Mouse (Mus musculus): ENCODE measurements around the gene Ern1. TPM values are rescaled to one million over a fixed set of nuclear protein-coding genes. Genes with fewer than 3 reads are reported as not detected.

Gene Ern1
- 81.3 and 84.3 TPM in 2 replicates for total RNA-seq (2014; fragmentation: Nextera tagmentation)
- total RNA-seq (2017): 63.3 and 67.0 TPM in 2 replicates

DNA sequence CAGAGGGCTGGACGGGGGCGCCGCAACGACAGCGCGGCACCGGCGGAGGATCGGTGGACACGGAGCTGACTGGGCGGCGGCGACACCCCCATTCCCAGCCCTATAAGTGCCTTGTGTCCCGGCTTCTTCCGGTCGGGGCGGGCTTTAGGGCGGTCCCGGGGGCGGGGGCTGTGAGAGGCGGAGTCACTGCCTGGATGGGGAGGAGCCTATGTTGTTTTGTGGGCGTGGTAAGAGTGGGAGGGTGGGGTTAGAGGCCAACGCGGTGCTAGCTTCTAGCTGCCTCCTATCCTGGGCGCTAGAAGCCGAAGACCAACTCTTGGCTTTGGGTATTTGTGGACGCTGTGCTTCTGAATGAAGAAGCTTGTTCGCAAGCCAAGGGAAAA lies at the start of gene Ern1:
TSS of gene Ern1 (minus strand) at position 120 of the 383 bp plus-strand sequence.
- peak; percentile 89 for ATAC-seq (replicated peaks; ENCODE audit: poor library complexity, severe bottlenecking)

DNA sequence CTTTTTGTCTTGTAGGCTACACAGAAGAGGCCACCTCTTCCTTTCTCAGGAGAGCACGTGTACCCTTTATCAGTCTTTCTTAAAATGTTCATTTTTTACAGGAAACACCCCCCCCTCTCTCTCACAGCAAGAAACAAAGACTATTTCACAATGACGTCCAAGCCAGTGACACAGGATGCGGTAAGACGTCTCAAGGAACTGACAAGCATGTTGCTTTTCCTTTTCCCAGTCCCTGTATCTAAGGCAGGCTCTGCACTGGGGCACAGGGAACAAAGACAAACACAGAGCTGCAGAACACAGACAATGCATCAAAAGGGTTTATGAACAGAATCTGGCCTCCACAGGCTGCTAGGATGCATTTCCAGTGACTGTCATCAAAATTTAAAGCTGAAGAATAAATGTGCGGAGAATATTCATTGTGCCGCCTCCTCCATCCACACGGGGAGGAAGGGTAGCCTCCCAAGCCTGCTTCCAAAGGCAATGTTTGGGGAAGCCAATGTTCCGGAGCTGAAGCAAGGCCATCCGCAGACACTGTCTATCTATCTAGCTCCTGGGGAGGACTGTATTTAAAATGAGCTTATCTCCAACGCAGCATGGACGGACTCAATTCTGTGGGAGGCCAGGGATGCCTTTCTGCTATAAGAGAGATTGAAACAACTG lies 48.7 kb upstream of the Ern1 start:
- peak; percentile 85 for ATAC-seq (replicated peaks; ENCODE audit: poor library complexity, severe bottlenecking)

DNA sequence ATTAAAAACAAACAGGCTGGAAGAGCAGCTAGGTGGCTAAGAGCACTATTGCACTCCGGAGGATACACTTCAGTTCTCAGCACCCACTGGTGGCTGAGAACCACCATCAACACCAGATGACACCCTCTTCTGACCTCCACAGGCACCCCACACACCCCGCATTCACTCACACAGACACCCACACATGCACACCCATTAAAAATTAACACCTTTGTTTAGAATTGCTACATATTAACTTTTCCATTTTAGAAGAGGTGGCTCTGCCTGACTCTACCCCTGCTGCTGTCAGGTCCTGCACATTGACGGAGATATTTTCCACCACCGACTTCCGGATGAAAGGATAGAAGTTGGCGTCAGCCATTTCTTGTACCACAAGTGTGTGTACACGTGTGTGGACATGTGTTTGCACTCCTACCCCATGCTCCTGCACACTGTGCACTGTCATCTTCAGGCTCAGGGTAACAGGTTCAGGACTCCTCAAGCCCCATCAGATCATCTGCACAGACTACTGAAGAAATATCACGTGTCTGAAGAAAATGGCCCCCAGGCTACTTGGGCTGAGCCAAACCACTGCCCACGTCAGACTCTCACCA lies 48.1 kb upstream of the Ern1 start:
- no peak for ATAC-seq (replicated peaks; ENCODE audit: poor library complexity, severe bottlenecking)

DNA sequence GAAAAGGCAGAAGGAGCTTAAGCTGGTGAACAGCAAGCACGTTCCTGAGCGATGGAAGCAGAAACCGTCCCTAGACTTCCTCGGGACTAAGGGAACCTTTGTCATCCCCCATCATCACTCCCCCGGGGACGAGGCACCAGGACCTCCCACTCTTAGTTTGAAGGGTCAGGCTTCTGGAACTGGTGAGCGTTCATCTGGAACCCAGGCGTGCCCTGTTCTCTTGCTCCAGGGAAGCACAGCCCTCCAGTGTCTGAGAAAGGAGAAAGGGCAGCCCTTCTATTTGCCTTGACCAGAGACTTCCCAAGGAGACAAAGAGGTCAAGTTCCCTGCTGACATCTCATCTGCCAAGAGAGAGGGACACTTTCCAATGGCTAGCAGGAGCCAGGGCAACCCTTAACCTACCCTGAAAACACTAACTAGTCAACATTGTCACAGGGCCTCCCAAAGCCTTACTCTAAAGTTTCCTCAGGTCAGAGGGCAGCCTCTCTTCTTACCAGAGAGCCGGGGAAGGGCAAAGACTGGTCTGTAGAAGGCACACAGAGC lies 44.7 kb upstream of the Ern1 start:
- no peak for ATAC-seq (replicated peaks; ENCODE audit: poor library complexity, severe bottlenecking)

DNA sequence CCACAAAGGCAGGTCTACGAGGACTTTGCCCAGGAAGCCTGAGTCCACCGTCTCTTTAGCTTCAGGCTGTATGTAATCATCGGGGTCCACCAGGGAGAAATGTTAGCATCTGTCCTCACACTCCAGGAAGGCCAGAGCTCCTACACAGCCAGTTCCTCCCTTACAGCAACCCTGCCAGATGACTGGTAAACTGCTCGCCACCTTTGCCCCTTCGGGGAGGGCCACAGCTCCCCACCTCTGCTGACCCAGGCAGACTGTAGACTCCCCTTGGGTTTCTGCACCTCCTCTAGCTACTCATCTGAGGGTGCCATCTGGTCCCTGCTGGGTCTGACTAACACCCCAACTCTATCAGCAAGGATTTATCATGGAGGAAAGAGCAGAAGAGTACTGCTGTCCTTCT lies 42.1 kb upstream of the Ern1 start:
- ATAC-seq (replicated peaks; ENCODE audit: poor library complexity, severe bottlenecking): no peak

DNA sequence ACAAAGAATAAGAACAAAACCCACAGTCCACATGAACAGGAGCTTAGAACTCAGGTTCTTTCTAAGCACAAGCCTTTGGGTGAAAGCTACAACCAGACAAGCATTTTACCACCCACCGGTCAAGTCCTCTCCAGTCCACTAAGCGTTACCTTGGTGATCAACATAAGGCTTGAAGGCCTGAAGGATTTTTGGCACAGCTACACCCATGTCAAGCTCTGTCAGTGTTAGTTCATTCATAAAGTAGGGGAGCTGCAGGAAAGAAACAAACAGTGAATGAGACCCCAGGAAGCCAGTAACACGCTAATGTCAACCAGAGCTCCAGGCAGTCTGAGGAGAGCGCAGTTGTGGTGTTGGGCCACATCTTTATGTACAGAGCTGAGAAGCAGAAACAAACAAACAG lies 41.5 kb upstream of the Ern1 start:
- no peak for ATAC-seq (replicated peaks; ENCODE audit: poor library complexity, severe bottlenecking)

DNA sequence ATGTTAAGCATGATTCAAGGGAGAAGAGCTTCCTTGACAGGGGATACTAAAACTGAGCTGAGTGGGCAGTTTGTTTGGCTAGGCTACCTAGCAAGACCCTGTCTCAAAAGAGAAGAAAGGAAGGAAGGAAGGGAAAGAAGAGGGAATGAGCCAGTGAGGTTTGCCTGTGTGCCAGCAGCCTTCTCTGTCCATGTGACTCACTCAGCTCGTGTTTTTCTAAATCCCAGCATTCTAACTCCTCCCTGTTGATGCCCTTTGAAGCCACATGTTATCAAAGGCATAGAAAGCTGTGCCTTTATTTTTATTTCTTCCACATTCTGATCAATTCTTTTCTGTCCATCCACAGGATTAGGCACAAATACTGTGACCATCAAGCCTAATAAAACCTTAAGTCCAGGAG lies 40.3 kb upstream of the Ern1 start:
- no peak for ATAC-seq (replicated peaks; ENCODE audit: poor library complexity, severe bottlenecking)

DNA sequence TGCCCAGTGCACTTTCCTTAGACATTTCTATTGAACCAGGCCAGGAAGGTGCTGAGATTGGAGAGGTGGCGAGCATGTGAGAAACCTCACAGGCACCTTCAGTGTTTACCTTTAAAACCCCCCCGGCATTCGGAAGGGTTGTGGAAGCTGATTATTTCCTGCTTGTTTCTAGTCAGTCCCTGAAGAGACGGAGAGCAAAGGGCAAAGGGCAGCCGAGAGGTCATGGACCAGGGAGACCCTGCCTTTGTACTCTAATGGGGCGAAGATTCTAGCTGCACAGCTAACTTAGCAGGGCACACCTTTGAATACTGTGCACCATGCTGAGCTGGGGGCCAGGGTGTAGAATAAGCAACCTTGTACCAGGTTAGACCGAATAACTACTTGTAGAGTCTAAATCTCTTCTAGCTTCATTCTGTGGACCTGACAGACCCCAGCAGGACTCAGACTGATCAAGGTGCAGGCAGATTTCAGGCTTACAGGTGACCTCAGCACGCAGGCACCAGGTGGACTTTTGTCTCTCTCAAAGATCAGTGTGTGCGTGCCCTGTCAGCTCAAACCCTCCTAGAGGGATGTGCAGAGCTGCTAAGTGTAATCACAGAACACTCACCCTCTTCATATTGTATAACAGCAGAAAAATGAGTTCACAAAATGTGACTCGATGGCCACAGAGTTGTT lies 39.6 kb upstream of the Ern1 start:
- no peak for ATAC-seq (replicated peaks; ENCODE audit: poor library complexity, severe bottlenecking)

DNA sequence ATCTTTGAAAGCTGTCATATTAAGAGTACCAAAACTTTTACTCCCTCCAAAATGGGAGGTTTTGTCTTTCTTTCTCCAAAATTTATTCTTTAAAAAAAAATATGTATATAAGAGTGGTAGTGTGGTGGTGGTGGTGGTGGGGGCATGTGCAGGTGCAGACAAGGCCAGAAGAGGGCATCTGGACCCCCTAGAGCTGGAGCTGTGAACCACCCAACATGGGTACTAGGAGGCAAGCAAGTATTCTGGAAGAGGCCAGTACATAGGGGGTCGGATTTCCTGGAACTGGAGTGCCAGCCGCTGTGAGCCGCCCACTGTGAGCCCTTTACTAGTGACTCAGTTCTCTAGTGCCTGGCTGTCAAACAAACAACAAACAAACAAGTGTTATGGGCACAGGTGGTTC lies 34.9 kb upstream of the Ern1 start:
- ATAC-seq (replicated peaks; ENCODE audit: poor library complexity, severe bottlenecking): no peak

DNA sequence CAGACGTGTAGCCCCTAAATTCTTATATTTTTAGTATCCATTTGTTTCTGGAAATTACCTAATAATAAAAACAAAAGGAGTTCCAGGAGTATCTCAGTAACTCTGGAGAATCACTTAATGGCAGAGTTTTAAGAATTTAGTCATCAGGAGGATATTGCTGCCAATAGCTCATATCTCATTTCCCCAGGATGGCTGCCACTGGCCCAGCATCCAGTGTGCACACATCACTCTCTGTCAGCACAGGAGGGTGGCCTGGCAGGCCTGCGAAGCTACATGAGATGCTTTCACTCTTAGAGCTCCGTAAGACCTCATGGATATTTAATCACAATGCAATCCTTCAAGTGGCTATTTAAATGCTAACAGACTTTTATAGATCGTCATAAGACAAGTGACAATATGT lies 34.0 kb upstream of the Ern1 start:
- no peak for ATAC-seq (replicated peaks; ENCODE audit: poor library complexity, severe bottlenecking)

DNA sequence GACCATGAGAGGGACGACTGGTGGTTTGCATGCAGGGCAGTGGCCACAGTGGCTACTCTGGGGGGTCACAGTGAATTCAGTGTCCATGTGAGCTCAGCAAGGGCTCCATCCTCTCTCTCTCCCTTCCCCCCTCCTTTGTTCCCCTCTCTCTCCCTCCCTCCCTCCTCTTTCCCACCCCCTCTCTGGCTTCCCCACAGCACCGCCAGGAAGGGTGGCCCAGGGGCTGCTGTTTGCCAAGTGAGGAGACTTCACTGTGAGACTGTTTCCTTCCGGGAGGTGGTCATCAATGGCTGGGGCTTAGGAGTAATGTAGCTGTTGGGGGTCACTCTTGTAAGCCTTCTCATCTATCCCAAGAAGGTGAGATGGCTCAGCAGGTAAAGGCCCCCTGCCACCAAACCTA lies 32.8 kb upstream of the Ern1 start:
- no peak for ATAC-seq (replicated peaks; ENCODE audit: poor library complexity, severe bottlenecking)

DNA sequence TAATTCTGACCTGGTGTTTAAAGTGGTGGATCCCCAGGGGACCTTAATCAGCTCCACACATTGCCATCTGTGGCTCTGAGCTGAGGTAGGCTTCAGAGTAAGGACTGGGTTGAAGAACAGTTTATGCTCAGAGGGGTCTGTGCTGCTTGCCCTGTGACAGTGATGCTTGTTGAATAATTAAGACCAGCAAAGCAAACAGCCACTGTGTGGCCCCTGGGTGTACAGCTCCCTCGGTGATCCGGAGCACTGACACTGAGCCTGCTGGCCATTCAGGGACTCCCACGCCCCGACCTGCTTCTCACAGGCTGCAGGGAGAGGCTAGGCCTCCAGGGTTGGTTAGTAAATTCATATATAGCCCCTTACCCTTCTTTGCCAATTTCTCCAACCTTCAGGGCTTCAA lies 31.9 kb upstream of the Ern1 start:
- ATAC-seq (replicated peaks; ENCODE audit: poor library complexity, severe bottlenecking): no peak

DNA sequence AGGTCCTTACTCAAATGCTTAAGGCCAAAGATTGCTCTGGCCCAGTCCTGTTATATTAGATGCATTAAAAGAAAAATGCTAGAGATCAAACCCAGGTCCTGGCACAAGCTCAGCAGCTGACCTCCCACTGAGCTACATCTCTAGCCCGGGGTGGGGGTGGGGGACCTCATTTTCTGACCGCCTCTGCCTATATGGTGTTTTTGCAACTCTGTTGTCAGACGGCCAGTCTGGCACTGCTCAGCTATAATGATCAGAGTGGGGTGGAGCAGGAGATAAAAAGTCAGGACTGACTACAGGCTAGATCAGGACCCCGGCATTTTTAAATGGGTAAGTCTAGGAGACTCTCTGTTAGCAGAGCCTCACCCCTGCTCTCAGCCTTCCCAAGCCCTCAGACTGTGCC lies 30.7 kb upstream of the Ern1 start:
- no peak for ATAC-seq (replicated peaks; ENCODE audit: poor library complexity, severe bottlenecking)

DNA sequence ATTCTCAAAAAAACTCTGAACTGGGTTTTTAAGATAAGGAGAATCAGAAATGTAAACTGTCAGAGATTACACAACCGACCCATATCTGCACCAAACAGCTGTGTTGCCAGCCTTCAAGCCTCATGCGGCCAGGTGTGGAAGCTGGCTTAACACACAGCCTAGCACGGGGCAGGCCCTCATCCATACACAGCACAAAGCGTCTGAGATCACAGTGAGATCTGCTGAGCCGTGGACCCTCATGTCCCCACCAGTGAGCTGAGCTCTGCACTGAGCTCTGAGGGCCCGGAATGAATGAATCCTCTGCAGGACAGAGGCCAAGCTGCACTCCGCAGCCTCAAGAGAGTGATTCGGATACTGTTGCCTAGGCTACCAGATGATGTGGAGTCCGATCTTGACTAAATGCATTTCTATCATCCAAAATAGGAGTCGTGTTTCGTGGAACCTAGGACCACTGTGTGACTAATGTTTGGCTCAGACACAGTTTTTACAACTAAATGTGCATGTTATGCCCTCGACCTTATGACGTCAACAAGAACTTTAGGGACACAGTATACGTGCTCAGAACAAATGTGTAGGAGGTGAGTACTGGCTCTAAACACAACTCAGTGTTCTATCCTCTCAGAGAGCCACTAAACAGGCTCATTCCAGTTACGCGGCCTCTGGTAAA lies 27.6 kb upstream of the Ern1 start:
- peak; percentile 46 for ATAC-seq (replicated peaks; ENCODE audit: poor library complexity, severe bottlenecking)

DNA sequence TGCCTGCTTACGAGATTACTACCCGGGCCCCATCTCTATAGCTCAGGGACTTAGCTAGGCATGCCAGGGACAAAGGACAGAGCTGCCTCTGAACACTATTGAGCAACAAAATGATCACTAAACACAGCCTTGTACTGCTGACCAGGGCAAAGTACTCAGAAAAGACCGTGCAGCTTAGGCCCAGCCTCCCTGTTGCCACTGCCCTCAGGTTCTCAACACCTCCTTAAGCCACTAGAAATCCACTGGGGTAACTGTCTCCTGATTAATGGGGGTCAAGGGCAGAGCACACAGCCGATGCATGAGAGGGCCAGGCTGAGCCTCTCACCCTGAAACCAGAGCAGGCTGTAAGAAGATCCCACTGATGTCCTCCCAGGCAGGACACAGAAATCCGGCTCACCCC lies 26.8 kb upstream of the Ern1 start:
- no peak for ATAC-seq (replicated peaks; ENCODE audit: poor library complexity, severe bottlenecking)

DNA sequence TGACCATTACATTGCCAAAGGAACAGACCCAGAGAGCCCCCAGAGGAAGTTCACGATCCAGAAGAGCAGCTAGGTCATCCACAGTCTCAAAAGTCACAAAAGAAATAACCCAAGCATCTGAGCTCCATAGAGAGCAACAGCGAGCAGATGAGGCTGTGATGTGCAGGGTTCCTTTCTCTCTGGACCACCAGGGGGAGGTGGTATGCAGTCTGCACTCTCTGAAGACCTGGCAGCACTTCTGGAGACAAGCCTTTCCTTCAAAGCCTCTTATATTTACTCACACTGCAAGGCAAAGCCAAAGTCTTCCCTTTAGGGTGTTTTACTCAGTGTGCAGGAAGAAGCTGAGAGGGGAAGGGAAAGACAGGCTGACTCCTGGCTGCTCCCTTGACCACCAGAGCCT lies 25.5 kb upstream of the Ern1 start:
- no peak for ATAC-seq (replicated peaks; ENCODE audit: poor library complexity, severe bottlenecking)

DNA sequence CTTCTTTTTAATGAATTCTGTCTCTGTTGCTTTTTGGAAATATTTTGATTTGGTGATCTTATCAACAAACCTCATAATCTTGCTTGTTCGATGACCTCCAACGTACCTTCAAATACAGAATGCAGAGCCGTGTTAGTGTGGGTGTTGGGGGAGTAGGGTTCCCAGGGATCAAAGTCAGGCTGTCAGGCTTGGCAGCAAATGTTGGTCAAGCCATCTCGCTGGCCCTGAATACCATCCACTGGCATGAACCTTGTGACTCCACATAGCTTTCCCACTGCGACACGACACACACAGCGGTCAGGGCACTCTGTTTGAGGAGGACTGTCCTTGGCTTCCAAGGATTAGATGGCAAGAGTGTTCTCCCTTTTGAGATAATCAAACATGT lies 24.3 kb upstream of the Ern1 start:
- ATAC-seq (replicated peaks; ENCODE audit: poor library complexity, severe bottlenecking): no peak

DNA sequence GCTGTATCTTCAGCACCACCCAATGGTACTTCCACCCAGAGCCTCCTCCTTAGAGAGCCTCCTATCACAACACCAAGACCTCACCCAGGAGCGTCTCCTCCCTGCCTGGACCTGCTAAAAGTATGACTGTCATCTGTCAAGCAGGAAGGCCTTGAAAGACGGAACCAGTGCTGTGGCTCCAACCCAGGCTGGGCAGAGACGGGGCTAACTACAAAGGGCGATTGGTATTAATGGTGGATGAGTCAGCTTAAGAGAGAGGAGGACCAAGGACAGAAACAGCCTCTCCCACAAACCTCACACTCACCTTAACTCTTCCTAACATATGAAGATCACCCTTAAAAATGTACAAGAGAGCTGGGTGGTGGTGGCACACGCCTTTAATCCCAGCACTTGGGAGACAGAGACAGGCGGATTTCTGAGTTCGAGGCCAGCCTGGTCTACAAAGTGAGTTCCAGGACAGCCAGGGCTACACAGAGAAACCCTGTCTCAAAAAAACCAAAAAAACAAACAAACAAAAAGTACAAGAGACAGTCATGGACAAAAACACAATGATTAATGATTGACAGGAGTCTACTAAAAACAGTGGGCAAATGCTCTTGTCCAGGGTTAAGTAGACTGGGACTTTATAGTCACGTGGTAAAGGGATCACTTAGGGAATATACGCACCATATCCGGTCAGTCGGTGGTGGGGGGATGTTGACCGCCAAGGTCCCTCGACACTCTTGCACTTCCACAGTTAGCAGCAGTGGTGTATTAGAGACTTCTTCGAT lies 23.8 kb upstream of the Ern1 start:
- ATAC-seq (replicated peaks; ENCODE audit: poor library complexity, severe bottlenecking): no peak

DNA sequence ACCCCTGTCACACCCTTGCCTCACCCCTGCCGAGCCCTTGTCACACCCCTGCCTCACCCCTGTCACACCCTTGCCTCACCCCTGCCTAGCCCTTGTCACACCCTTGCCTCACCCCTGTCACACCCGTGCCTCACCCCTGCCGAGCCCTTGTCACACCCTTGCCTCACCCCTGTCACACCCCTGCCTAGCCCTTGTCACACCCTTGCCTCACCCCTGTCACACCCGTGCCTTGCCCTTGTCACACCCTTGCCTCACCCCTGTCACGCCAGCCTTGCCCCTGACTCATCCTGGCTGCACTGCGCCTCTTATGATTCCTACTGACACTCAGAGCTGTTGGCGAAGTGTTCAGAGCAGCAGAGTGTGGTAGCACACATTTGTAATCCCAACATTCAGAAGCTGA lies 20.0 kb upstream of the Ern1 start:
- peak; percentile 54 for ATAC-seq (replicated peaks; ENCODE audit: poor library complexity, severe bottlenecking)

DNA sequence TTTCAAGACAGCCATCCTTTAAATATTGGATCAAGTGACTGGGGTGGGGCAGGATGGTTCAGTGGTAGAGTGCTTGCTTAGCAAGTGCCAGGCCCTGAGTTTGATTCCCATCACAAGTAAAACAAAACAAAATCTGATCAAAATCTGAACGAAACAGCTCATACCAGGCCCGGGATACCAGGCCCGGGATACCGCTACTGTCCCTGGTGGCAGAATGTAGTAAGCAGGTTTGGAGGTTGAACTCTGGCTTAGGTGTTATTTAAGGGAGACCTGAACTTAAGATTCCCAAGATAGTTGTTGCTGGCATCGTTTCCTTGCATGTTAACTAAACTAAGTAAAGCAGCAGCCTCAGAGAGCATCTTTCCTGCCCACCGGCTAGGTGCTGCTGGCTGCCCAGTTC lies 18.6 kb upstream of the Ern1 start:
- ATAC-seq (replicated peaks; ENCODE audit: poor library complexity, severe bottlenecking): no peak

Measured in granulocyte monocyte progenitor cell, adult 5-6 weeks (primary cell).